Comparison of ENCODE assay signal across 8 mouse cellular contexts in the genomic region with DNA sequence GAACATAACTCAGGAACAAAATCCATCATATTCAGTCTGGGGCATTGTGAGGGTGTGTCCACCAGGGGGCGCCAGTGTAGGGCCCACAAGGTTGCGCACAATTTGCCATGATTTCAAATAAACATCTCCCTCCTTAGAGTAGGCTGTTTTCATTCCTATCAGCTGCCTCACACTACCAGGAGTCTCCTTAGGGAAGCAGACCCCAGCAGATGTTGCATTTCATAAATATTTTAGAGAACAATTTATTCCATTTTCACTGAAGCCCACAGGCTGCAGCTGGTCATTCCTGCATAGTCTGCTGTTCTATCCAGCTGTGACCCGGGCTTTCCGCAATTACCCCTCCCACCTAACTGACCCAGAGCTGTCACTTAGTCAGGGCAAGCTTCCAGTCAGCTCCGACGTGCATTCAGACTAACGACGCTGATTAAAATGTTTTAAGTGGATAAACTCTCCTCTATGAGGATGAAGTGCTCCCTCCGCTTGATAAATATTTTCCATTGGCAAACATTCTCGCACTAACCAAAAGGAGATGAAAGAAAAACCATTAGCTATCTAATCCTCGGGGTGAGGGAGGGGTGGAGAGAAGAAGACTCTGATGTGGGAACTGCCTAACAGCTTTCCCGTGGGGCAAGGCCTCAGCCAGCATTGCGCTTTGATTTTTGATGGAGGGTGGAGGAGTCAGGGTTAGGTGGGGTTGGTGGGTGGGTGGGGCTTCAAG.
DNase-seq lines count a peak whose midpoint lies in the region; ATAC-seq lines count a peak whose summit lies in the region.

No protein-coding gene starts in this region.

- peak; percentile 22 to 57 for DNase-seq in cerebellum, adult 18-20 months
- DNase-seq in cerebellum, adult 9-11 months, result no peak
- DNase-seq in 416B (ENCODE audit: low read depth), result peak; percentile 3
- peak; percentile 41 to 67 for DNase-seq in cerebellum, postnatal 25 days
- peak; percentile 42 for DNase-seq in kidney, postnatal 14 days
- DNase-seq in T-cell, adult 2 months (ENCODE audit: low spot score), result no peak

- H3K9me3 ChIP-seq in heart, embryonic 14.5 days (ENCODE audit: control insufficient read depth, low read length), result peaks cover 16% of the 10 kb centered on the region; the same call in 1 of the 2 replicates
- peaks cover 14% of the 10 kb centered on the region for H3K9me3 ChIP-seq in midbrain, embryonic 13.5 days

- no peaks in the 10 kb centered on the region for H3K27me3 ChIP-seq in heart, embryonic 14.5 days (ENCODE audit: control insufficient read depth, insufficient read depth, low read length)
- H3K27me3 ChIP-seq in midbrain, embryonic 13.5 days, result no peaks in the 10 kb centered on the region

- peaks cover 2 to 3% of the 10 kb centered on the region in 2 experiments; a peak in 1 of 4 replicates for H3K4me1 ChIP-seq in heart, embryonic 14.5 days (ENCODE audit: control insufficient read depth in 2 of 2, insufficient read depth in 2 of 2, low read length in 2 of 2)
- H3K4me1 ChIP-seq in midbrain, embryonic 13.5 days (replicated peaks), result peaks cover 32% of the 10 kb centered on the region

- no peak overlapping the region for H3K9ac ChIP-seq in heart, embryonic 14.5 days (ENCODE audit: low read length)
- no peak overlapping the region for H3K9ac ChIP-seq in midbrain, embryonic 13.5 days (replicated peaks)

- no peaks in the 10 kb centered on the region for H3K36me3 ChIP-seq in heart, embryonic 14.5 days (ENCODE audit: control insufficient read depth, insufficient read depth, low read length)
- 0 out of 2 replicates have a peak, but pooled peaks cover 3% of the 10 kb centered on the region for H3K36me3 ChIP-seq in midbrain, embryonic 13.5 days

- WGBS in heart, embryonic 14.5 days, result 17% methylated on average over 13 of the region's 13 CpGs
- WGBS in midbrain, embryonic 13.5 days, result 18% methylated on average over 13 of the region's 13 CpGs

- no peak overlapping the region for H3K4me2 ChIP-seq in heart, embryonic 14.5 days (ENCODE audit: low read length)
- H3K4me2 ChIP-seq in midbrain, embryonic 13.5 days (replicated peaks), result no peak overlapping the region; the same call in 1 of the 2 replicates

- no peak overlapping the region for H3K4me3 ChIP-seq in heart, embryonic 14.5 days (ENCODE audit: control insufficient read depth in 1 of 2, insufficient read depth in 1 of 2, low read depth in 1 of 2, low read length in 2 of 2)
- H3K4me3 ChIP-seq in midbrain, embryonic 13.5 days (replicated peaks), result no peak overlapping the region

- ATAC-seq in heart, embryonic 14.5 days (ENCODE audit: insufficient number of reproducible peaks, insufficient read depth, low FRiP score, low read depth), result 0 out of 2 replicates have a peak, but pooled peaks have one; percentile 26
- ATAC-seq in midbrain, embryonic 13.5 days, result peak; percentile 77

- no peak overlapping the region for H3K27ac ChIP-seq in heart, embryonic 14.5 days (replicated peaks in 1 of 2; ENCODE audit: control insufficient read depth in 1 of 2, insufficient read depth in 1 of 2, low read depth in 2 of 2, low read length in 2 of 2)
- H3K27ac ChIP-seq in midbrain, embryonic 13.5 days, result peak overlapping the region; percentile 76

Comparison
In these comparisons a context has a peak if more than half of its experiments do, and no peak if none do; other contexts are left out.
1. DNase-seq: peak in cerebellum, adult 18-20 months (2 of 2), 416B (single experiment), cerebellum, postnatal 25 days (2 of 2) and kidney, postnatal 14 days (single experiment); none in cerebellum, adult 9-11 months (single experiment) and T-cell, adult 2 months (single experiment).